Mouse (Mus musculus): Measurements from ENCODE around the gene Fam172a. TPM values are rescaled to one million over a fixed set of nuclear protein-coding genes. Genes with fewer than 3 reads are reported as not detected.
A peak's percentile ranks its signal among the peaks of the same experiment; 100 is the strongest.

The Fam172a gene
- total RNA-seq, 2 experiments from 2014 or later, result 7.3 to 7.6 TPM

- no peak for DNase-seq
- intact Hi-C loops (cut with DNase I), result no loop called here
These were observed 493.2 kb downstream of the Fam172a start for GRCm38 (mm10) chr13:78194850-78195600.

DNA sequence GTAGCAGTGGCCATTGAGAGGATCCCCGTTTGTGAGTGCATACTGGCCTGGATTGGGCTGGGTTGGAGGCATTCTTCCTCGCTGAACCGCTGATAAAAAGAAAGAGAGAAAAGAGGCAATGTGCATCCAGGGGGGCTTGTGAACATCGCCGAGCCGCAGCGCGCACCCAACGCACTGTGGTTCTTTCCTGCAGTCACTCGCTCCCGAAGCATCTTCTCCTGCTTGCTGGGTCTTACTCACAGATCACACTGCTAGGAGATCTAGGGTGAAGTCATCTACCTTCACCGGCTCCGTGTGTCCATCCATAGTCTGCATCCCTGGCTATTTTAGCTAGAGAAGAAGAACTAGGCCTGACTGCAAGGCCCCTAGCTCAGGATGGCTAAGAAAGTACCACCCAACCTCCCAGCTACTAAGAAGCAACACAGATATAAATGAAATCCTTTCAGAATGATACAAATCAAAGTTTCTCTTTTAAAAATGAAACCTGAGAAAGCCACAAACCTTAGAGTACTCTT is 493.8 kb downstream of the Fam172a start:
- intact Hi-C loops (cut with DNase I), result no loop called here
- DNase-seq, result no peak

DNA sequence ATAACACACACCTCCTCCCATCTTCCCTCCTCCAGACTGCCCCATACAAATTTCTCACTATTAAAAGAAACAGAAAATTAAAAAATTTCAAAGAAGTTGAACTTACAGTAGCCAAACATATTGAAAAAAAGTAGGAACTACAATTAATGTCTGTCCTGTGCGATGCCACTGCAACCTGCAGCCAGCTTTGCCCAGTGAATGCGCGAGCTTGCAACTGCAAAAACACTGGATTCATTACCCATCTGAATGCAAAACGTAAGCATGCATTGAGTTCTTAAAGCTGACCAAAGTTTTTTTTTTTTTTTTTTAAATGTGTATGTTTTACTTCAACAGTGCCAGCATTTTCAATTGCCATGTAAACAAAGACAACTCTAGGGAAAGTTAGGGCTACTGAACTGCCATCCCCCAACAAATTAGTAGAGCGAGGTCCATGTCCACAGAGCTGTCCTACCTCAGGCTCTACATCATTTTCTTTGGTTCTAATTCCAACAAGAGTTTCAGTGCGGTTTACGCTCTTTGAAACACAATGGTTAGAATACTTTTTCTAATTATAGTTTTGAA is 494.5 kb downstream of the Fam172a start:
- DNase-seq, result no peak
- intact Hi-C loops (cut with DNase I), result no loop called here

DNA sequence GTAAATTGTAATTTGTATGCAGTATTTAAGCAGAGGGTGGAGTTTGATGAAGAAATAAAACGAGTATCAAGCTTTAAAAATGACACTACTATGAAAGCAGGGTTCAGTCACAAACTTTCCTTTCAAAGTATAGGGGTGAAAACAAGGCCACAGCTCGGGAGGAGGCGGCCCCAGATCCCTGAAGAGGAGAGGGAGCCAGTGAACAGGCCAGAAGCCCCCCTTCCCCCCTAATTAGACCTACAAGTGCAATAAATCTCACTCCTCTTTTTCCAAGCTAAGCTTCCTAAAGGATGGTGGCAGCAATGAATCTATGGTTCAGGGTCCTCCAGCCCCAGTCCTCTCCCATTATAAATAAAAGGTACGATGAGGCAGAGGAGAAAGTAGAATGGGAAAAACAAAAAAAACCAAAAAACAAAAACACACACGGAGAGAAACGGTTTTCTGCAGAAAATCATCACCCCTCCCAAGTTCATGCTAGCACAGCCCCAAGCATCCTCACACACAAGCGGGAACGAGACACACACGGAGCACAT is 495.5 kb downstream of the Fam172a start:
- no peak for DNase-seq
- intact Hi-C loops (cut with DNase I), result no loop called here

DNA sequence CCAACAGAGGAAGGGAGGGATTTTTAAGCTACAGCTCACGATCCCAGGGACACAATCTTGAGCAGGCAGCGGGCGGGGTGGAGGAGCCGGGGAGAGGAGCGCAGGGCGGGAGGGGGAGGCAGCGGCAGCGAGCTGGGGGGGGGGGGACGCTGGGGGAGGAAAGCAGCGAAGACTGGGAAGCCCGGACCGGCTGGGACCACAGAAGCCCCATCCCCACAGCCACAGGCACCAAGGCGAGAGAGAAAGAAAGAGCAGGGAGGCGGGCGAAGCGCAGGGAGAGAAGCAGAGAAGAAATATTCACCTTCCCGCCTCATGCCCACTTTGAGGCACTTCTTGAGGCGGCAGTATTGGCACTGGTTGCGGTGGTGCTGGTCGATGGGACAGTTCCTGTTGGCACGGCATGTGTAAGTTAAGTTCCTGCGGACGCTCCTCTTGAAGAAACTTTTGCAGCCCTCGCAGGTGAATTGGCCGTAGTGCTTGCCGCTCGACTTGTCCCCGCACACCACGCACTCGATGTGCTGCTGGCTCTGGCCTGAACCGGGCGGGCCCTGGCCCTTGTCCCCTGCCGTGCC is 496.1 kb downstream of the Fam172a start:
- DNase-seq, result no peak
- intact Hi-C loops (cut with DNase I), result no loop called here

GRCm38 (mm10) chr13:78198391-78198870 is 496.6 kb downstream of the Fam172a start:
- intact Hi-C loops (cut with DNase I), result no loop called here
- no peak for DNase-seq

DNA sequence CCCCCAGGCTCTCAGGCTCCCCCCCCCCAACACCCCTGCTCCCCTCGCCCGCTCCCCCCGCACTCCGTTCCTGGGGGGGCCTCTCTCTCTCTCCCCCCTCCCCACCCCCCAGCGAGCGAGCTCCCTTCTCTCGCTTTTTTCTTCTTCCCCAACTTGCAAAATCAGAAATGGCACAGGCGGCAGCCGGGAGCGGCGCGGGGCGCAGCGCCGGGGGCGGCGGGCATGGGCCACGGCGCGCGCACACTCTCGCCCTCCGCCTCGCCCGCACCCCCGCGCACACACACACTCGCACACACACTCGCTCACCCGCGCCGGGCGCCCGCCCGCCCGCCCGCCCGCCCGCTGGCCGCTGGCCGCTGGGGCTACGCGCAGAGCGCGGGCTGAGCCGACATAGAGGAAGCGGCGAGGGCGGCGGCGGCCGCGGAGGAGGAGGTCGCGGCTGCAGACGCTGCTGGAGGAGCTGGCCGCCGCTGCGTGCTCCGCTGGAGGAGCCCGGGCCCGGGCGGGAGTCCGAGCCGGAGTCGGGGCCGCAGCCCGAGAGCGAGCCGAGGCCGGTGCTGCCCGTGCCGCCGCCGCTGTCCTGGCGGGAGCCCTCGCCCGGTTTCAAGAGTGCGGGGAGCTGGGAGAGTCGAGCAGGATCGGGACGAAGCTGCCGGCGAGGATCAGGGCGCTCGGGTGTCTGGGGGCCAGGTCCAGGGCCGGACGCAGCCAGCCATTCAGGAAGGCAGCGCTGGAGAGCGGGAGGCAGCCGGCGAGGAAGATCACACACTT is 497.2 kb downstream of the Fam172a start:
- DNase-seq, result peak in 1 of 2 experiments; percentile 46
- intact Hi-C loops (cut with DNase I), result no loop called here

DNA sequence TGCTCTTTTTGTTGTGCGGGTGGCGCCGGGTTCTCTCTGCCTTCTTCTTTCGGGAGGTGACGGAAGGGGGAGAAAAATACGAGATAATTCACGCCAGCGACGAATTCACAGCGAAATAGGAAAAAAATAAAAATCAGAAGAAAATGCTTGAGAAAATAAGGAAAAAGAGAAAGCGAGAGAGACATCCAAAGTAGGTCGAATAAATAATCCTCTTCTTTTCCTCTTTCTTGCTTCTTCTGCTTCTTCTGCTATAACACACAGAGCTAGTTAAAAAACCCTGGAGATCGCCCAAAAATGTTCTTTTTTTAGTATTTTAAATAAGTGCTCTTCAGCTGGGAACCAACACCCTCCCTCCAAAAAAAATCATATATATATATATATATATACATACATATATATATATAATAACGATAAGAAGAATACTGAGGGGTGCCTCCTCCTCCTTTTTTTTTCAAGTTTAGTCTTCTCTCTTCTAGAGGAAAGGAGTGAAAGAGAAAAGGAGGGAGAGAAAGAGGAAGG is 497.9 kb downstream of the Fam172a start, which contains the start of gene Nr2f1:
Gene Nr2f1, minus strand, starts transcription at position 116 of the 519 bp plus-strand sequence.
- DNase-seq, result no peak
- intact Hi-C loops (cut with DNase I), result loop anchor here (2.0 kb wide), 1 partner anchor 217 kb away; no protein-coding TSS in a partner anchor

DNA sequence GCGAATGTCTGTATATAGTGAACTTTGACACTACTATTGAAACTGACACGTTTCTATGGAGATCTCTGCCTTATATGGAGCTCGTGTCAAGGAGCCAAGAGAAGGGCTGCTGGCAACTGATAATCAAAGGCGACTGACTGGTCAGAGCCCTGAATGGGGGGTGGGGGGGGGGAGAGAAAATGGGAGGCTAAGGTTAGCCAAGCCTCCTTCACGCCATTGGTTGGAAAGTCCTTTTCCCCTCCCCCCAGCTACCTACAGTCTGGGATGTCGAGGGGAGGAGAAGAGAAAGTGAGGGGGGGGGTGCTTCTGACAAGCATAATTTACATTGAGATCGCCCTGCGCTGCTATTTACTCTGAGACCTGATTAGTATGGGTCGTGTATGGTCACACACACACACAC is 498.6 kb downstream of the Fam172a start:
- intact Hi-C loops (cut with DNase I), result loop anchor here (2.0 kb wide), 1 partner anchor 218 kb away; no protein-coding TSS in a partner anchor
- no peak for DNase-seq

DNA sequence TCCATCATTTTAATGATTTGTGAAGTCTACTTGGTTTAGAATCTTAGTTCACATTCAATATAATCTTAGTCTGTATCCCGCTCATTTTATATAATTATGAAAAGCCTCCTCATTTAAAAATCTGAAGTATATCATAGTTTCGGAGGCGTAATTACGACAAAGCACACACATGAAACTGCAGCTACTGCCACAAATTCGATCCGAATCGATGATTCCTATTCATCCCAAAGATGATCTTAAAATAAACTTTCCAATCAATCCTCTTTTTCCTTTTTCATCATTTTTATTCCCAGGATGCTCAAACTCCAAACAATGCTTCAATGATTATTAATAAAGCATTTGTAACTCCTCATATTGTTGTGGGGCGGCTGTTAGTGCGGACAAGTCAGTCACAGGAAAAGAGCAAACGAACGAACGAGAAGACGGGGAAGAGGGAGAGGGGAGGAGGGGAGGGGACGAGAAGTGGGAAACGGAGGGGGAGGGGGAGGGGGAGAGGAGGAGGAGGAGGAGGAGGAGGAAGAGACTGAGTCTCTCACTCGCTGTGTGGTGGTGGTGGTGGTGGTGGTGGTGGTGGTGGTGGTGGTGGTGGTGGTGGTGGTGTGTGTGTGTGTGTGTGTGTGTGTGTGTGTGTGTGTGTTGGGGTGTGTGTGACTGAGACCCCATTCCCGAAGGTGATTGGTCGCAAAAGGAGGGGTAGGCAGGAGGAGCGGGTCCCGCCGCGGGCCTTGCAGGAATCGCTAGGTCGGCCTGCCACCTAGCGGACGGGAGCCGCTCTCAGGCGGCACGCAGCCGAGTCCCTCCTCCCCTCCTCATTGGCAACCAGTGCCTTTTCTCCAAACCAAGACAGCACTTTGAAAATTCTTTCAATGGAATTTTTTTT is 499.4 kb downstream of the Fam172a start:
- intact Hi-C loops (cut with DNase I), result loop anchor here (2.0 kb wide), 1 partner anchor 218 kb away; no protein-coding TSS in a partner anchor

GRCm38 (mm10) chr13:78201871-78202565 is 500.2 kb downstream of the Fam172a start:
- DNase-seq, result no peak
- intact Hi-C loops (cut with DNase I), result loop anchor here (2.0 kb wide), 1 partner anchor 219 kb away; no protein-coding TSS in a partner anchor

More for the DNA sequence above, 499.4 kb downstream of the Fam172a start:
- DNase-seq, result peak; percentile 59 to 70

DNA sequence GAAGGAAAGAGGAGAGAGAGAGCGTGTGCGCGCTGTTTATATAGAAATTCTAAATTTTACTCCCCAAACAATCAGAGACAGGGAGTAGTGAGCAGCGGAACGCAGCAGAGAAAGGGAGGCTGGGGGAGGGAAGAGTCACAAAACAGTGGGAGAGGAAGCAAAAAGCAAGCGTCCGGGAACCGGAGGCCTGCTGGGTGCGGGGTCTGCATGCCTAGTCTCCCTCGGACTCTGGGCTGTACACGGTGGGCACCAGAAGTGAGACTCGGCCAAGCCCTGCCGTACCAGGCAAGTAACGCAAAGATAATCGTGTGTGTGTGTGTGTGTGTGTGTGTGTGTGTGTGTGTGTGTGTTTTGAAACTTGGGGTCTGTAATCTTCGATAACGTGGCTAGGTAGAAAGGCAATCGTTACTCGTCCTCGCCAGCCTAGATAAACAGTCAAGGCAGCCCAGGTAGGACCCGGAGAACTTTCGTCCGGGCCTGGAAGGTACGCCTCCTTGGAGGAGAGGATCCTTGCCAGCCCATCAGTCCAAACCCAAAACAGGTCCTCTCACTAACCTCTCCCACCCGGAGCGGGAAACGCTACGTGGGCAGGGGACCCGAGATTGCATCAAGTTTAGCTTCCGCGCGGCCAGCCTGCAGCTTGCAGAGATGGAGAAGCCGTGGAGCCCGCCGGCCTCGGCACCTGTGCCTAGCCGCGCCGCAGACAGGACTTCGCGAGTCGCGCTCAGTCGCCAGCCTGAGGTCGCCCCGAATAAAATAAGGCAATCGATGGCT is 500.9 kb downstream of the Fam172a start:
- no peak for DNase-seq
- intact Hi-C loops (cut with DNase I), result no loop called here

GRCm38 (mm10) chr13:78203348-78204061 is 501.7 kb downstream of the Fam172a start:
- DNase-seq, result no peak
- intact Hi-C loops (cut with DNase I), result no loop called here

DNA sequence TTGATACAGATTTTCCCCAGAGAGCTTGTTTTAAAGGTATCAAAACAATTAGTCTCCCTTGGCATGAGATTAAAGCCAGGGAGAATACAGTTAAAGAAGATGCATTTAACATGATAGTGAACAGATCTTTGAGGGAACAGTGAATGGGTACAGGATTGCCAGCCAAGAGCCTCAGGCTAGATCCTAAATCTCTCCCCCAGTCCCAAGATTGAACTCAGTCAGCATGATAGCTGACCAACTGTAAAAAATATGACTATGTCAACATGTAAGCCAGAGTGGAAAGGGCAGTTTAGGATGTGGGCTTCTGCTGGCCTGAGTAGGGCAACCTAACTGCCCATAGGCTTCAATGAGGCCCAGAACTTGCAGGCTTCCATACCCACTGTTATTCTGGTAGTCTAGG is 503.6 kb downstream of the Fam172a start:
- DNase-seq, result no peak
- intact Hi-C loops (cut with DNase I), result no loop called here

DNA sequence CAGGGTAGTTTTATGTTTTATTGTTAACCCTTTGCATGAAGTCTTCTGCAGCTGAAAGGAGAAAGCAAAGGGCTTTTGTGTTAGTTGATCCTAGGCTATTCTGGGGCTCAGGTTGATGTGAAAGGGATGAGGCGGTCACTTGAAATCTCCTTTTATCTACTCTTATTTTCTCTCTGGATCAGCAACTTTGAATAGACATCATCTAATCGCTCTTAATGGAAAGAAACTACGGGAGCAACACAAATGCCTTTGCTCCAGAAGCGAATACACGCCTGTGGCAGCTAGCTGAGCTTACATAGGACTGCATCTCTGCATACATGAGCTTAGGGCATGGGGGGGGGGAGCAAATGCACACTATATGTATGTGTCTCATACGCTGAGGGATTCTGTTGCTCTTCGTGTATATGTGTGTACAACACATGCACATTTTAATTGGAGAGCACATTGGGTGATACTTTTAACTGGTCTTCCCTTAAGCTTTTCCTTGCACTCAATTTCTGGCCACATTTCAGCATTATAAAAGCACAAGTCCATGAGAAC is 505.1 kb downstream of the Fam172a start:
- DNase-seq, result no peak
- intact Hi-C loops (cut with DNase I), result no loop called here

DNA sequence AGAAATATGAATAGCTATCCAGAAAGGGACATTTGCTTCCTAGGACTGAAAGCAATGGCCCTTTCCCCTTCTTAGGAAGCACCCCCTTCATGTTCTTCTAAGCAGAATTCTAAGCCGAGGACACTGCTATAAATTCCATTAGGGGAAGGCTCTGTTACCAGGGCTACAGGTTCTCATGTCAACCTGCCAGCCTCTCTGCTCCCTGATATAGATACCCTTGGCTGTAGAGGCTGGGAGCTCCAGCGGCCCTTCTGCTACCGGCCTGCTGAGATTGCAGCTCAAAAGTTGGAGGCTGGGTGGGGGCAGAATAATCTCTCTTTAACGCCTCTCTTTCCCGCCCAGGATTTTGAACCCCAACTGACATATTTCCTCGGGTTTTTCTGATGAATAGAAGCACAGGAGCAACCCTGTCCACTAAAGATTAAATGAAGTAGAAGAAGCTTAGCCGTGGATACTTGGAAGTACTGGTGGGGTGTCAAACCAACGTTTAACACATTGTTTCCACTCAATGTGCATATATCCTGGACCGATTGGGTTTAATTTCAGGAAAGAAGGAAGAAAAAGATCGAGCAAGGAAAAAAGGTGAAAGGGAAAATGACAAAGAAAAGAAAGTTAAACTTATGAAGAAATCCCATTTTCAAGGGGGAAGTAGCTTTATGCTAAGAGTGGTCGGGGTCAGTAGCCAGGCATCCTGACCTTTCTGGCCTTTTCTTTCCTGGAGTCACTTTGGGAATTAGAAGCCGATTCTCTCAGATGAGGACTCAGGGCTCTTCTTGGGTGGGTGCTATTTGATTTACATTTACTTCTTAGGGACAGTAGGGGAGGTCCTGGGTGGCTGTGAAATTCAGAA is 506.2 kb downstream of the Fam172a start:
- no peak for DNase-seq
- intact Hi-C loops (cut with DNase I), result no loop called here
